Mouse (Mus musculus) MEL (cell line): Measurements from ENCODE around the gene B9d2. TPM values are rescaled to one million over a fixed set of nuclear protein-coding genes. Genes with fewer than 3 reads are reported as not detected.

Experiments
- DNase-seq: peaks from one replicate; pipeline ENCODE4 v3.0.0; 2011; ENCODE audit warnings: low read depth, low spot score
- H3K27ac ChIP-seq: 2 replicates; pipeline ENCODE4 v1.5.1; 2012; ENCODE audit warnings: low read depth, mild to moderate bottlenecking, control low read depth, low read length, moderate library complexity; ENCODE audit not compliant: control insufficient read depth
- H3K27me3 ChIP-seq, 2 experiments: fragments of 150-350 bp in 1 of 2; sonication (generic) in 1 of 2; 2 replicates each; pipeline ENCODE4 v1.6.1; 2012; ENCODE audit warnings: low read length in 2 of 2, mild to moderate bottlenecking in 2 of 2, improper control_type of control experiment in 1 of 2, moderate library complexity in 1 of 2; ENCODE audit not compliant: insufficient read depth in 2 of 2, control insufficient read depth in 1 of 2
- H3K36me3 ChIP-seq, 2 experiments: 2 replicates each; pipeline ENCODE4 v1.6.1; 2012 to 2014; ENCODE audit warnings: low read length in 2 of 2, improper control_type of control experiment in 1 of 2, inconsistent platforms in 1 of 2, mild to moderate bottlenecking in 1 of 2; ENCODE audit not compliant: insufficient read depth in 2 of 2, control insufficient read depth in 1 of 2
- H3K4me1 ChIP-seq, 2 experiments: fragments of 150-350 bp in 1 of 2; sonication (generic) in 1 of 2; 2 replicates each; pipeline ENCODE4 v1.6.1; 2012; ENCODE audit warnings: low read length in 2 of 2, improper control_type of control experiment in 1 of 2, mild to moderate bottlenecking in 1 of 2; ENCODE audit not compliant: insufficient read depth in 2 of 2, control insufficient read depth in 1 of 2
- H3K4me3 ChIP-seq, 2 experiments: fragments of 150-350 bp in 1 of 2; sonication (generic) in 1 of 2; 2 replicates each; pipeline ENCODE4 v1.5.1; 2012; ENCODE audit warnings: low read depth in 2 of 2, low read length in 2 of 2, mild to moderate bottlenecking in 2 of 2, moderate library complexity in 2 of 2, control low read depth in 1 of 2, improper control_type of control experiment in 1 of 2; ENCODE audit not compliant: control insufficient read depth in 1 of 2, insufficient read depth in 1 of 2
- H3K79me2 ChIP-seq: 2 replicates; pipeline ENCODE4 v1.6.1; 2012; ENCODE audit warnings: mild to moderate bottlenecking, low read length, moderate library complexity; ENCODE audit not compliant: control insufficient read depth, poor library complexity, insufficient read depth
- H3K9ac ChIP-seq: 2 replicates; pipeline ENCODE4 v1.6.1; 2012; ENCODE audit warnings: low read depth, mild to moderate bottlenecking, control low read depth, low read length, moderate library complexity; ENCODE audit not compliant: control insufficient read depth, poor library complexity, severe bottlenecking
- H3K9me3 ChIP-seq: fragments of 150-350 bp; sonication (generic); replicated peaks from 2 replicates; pipeline ENCODE4 v1.6.1; 2012; ENCODE audit warnings: mild to moderate bottlenecking, low read length, improper control_type of control experiment, moderate library complexity; ENCODE audit not compliant: insufficient read depth
- CHD2 ChIP-seq: IDR thresholded peaks from 2 replicates; pipeline ENCODE4 v1.6.1; 2011; ENCODE audit warnings: low read length, improper control_type of control experiment
- E2F4 ChIP-seq: IDR thresholded peaks from 2 replicates; pipeline ENCODE4 v1.6.1; 2011; ENCODE audit warnings: low read depth, low read length, improper control_type of control experiment, borderline replicate concordance
- ELF1 ChIP-seq: IDR thresholded peaks from 2 replicates; pipeline ENCODE4 v1.6.1; 2014; ENCODE audit warnings: low read depth, mild to moderate bottlenecking, inconsistent platforms, low read length, improper control_type of control experiment, moderate library complexity
- EP300 ChIP-seq, 2 experiments: IDR thresholded peaks; 2 replicates each; pipeline ENCODE4 v1.6.1; 2011; ENCODE audit warnings: improper control_type of control experiment in 2 of 2, low read length in 2 of 2, low read depth in 1 of 2, mild to moderate bottlenecking in 1 of 2
- GATA1 ChIP-seq: IDR thresholded peaks from 2 replicates; pipeline ENCODE4 v1.6.1; 2011; ENCODE audit warnings: low read depth, low read length, improper control_type of control experiment
- HCFC1 ChIP-seq: IDR thresholded peaks from 2 replicates; pipeline ENCODE4 v1.6.1; 2012; ENCODE audit warnings: low read depth, mild to moderate bottlenecking, inconsistent platforms, low read length, improper control_type of control experiment, moderate library complexity
- MAFK ChIP-seq: IDR thresholded peaks from 2 replicates; pipeline ENCODE4 v1.6.1; 2011; ENCODE audit warnings: low read depth, mild to moderate bottlenecking, low read length, improper control_type of control experiment, borderline replicate concordance
- MAX ChIP-seq: IDR thresholded peaks from 2 replicates; pipeline ENCODE4 v1.6.1; 2011; ENCODE audit warnings: low read length, improper control_type of control experiment
- MAZ ChIP-seq: IDR thresholded peaks from 2 replicates; pipeline ENCODE4 v1.6.1; 2012; ENCODE audit warnings: low read depth, mild to moderate bottlenecking, inconsistent platforms, low read length, improper control_type of control experiment
- MEF2A ChIP-seq: IDR thresholded peaks from 2 replicates; pipeline ENCODE4 v1.6.1; 2014; ENCODE audit warnings: low read depth, mild to moderate bottlenecking, inconsistent platforms, low read length, improper control_type of control experiment; ENCODE audit not compliant: poor library complexity, insufficient replicate concordance, severe bottlenecking; ENCODE audit errors: extremely low read depth
- MYB ChIP-seq: IDR thresholded peaks from 2 replicates; pipeline ENCODE4 v1.6.1; 2011; ENCODE audit warnings: mild to moderate bottlenecking, low read depth, low read length, improper control_type of control experiment
- MYC ChIP-seq: IDR thresholded peaks from 2 replicates; pipeline ENCODE4 v1.6.1; 2011; ENCODE audit warnings: low read depth, mild to moderate bottlenecking, low read length, improper control_type of control experiment, moderate library complexity
- NRF1 ChIP-seq: IDR thresholded peaks from 2 replicates; pipeline ENCODE4 v1.6.1; 2014; ENCODE audit warnings: low read depth, mild to moderate bottlenecking, inconsistent platforms, low read length, improper control_type of control experiment, moderate library complexity; ENCODE audit not compliant: poor library complexity, insufficient read depth, severe bottlenecking
- POLR2A ChIP-seq, 2 experiments: IDR thresholded peaks; 2 replicates each; pipeline ENCODE4 v1.6.1; 2011 to 2012; ENCODE audit warnings: low read length in 2 of 2, mild to moderate bottlenecking in 2 of 2, control low read depth in 1 of 2, improper control_type of control experiment in 1 of 2, low read depth in 1 of 2, moderate library complexity in 1 of 2; ENCODE audit not compliant: control insufficient read depth in 1 of 2, insufficient read depth in 1 of 2, poor library complexity in 1 of 2
- POLR2AphosphoS2 ChIP-seq: IDR thresholded peaks from 2 replicates; pipeline ENCODE4 v1.6.1; 2011; ENCODE audit warnings: low read length, improper control_type of control experiment
- POLR2AphosphoS5 ChIP-seq: IDR thresholded peaks from 2 replicates; pipeline ENCODE4 v1.6.1; 2012; ENCODE audit warnings: low read depth, borderline replicate concordance, mild to moderate bottlenecking, inconsistent platforms, low read length, moderate library complexity, mixed read lengths
- RAD21 ChIP-seq: IDR thresholded peaks from 2 replicates; pipeline ENCODE4 v1.6.1; 2011; ENCODE audit warnings: mild to moderate bottlenecking, low read depth, low read length, improper control_type of control experiment
- RCOR1 ChIP-seq: IDR thresholded peaks from 2 replicates; pipeline ENCODE4 v1.6.1; 2012; ENCODE audit warnings: low read depth, mild to moderate bottlenecking, inconsistent platforms, low read length, improper control_type of control experiment
- SIN3A ChIP-seq: IDR thresholded peaks from 2 replicates; pipeline ENCODE4 v1.6.1; 2012; ENCODE audit warnings: low read length, improper control_type of control experiment, inconsistent platforms
- TBP ChIP-seq: IDR thresholded peaks from 2 replicates; pipeline ENCODE4 v1.8.0; 2011; ENCODE audit warnings: low read depth, low read length, improper control_type of control experiment
- polyA plus RNA-seq, 2 experiments: library from polyadenylated mRNA; stranded (reverse) in 1 of 2; unstranded in 1 of 2; fragments of >175 nt in 1 of 2; fragments of >200 nt in 1 of 2; gene quantifications; 2 replicates each; pipeline versions ENCODE4 v1.2.1 to v1.2.4; 2012; ENCODE audit warnings: low replicate concordance in 2 of 2, low read depth in 1 of 2; ENCODE audit not compliant: insufficient read length in 2 of 2, insufficient read depth in 1 of 2, missing spikeins in 1 of 2
- total RNA-seq: library from RNA; depleted of rRNA; stranded (reverse); fragments of 300-350 nt; gene quantifications from 2 replicates; pipeline ENCODE4 v1.2.3, GENCODE M21; 2012

B9d2 gene
- total and polyA plus RNA-seq, 3 experiments: 70.4 to 108 TPM; not detected in 1

DNA sequence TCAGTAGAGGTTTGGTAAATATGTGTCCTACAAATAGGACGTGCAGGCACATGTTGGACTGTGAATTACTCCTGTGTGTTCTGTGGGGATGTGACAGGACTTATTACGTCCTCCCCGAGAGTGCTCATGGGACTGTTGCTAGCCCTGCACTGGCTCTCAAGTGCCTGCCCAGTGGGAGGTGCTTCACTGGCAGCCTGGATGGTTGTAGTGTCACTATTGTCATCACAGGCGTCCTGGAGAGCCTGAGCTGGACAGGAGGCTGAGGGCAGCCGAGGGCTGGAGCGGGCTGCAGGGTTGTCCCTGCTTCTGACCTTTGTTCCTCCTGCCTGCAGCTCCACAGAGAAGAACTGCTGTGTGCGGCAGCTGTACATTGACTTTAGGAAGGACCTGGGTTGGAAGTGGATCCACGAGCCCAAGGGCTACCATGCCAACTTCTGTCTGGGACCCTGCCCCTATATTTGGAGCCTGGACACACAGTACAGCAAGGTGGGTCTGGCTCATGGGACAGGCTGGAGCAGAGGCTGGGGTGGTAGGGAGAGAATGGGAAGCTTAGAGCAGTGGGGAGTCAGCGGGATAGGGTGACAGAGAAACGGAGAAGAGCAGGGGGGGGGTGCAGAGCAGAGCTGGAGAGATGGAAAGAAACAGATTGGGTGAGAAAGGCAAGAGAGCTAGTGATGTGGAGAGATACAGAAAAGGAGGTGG, 23.4 kb downstream of the B9d2 start:
- TF ChIP-seq MYB (no peak), POLR2AphosphoS2 (0 out of 2 replicates have a peak, but pooled peaks have one; percentile 59)
- Histone ChIP-seq H3K4me1 (peaks cover 0 to 2% of the 10 kb centered on the region in 2 experiments; a peak in 1 of 4 replicates), H3K27ac (no peak overlapping the region), H3K79me2 (peaks cover 11% of the 10 kb centered on the region; the same call in 1 of the 2 replicates), H3K27me3 (no peaks in the 10 kb centered on the region), H3K36me3 (peaks cover 17 to 24% of the 10 kb centered on the region in 2 experiments), H3K9me3 (no peaks in the 10 kb centered on the region), H3K9ac (no peak overlapping the region), H3K4me3 (no peak overlapping the region)
- DNase-seq: no peak

DNA sequence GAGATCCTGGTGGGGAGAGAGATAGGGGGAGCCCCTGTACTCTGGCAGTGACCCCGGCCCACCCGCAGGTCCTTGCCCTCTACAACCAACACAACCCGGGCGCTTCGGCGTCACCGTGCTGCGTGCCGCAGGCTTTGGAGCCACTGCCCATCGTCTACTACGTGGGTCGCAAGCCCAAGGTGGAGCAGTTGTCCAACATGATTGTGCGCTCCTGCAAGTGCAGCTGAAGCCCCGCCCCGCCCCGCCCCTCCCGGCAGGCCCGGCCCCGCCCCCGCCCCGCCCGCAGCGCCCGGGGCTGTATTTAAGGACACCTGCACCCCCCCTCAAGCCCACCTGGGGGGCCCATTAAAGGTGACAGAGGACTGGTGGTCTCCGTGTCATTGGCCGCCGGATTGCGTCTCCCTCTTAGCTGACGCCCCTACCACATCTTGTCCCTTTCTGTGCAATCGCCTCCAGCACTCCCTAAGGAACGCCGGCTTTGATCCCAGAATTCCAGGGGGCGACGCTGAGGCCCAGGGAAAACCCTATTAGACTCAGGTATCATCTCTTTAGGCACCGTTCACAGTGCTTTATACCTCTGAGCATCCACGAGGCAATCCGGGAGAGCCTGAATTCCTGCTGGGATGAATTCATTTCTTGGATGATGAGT, 24.3 kb downstream of the B9d2 start:
- no peak overlapping the region for H3K27ac ChIP-seq
- H3K4me3 ChIP-seq: no peak overlapping the region

DNA sequence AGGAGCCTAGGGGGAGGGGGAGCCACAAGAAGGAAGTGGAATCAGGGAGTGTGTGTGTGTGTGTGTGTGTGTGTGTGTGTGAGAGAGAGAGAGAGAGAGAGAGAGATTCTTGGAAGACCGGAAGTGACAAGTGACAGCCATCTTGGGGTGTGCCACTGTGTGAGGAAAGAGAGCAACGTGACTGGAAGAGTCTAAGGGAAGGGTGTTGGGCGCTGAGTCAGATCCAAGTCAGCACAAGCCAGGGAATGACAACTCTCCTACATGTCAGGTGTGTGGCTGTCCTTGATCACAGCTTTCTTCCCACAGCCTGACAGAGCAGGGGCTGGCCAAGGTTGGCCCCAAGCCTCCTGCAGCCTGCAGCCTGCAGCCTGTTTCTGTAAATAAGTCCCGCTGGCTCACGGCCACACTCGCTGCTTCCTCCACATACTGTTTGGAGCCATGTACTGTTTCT, 25.2 kb downstream of the B9d2 start:
- peaks cover 13 to 17% of the 10 kb centered on the region in 2 experiments for H3K36me3 ChIP-seq
- peaks cover 5% of the 10 kb centered on the region; the same call in 1 of the 2 replicates for H3K79me2 ChIP-seq
- no peak overlapping the region for H3K9ac ChIP-seq
- no peak overlapping the region for H3K27ac ChIP-seq
- peaks cover 0 to 2% of the 10 kb centered on the region in 2 experiments; a peak in 1 of 4 replicates for H3K4me1 ChIP-seq
- H3K4me3 ChIP-seq: no peak overlapping the region
- no peak for DNase-seq
- no peaks in the 10 kb centered on the region for H3K27me3 ChIP-seq
- TF ChIP-seq E2F4 (no peak), GATA1 (no peak), NRF1 (no peak), POLR2AphosphoS5 (no peak), TBP (no peak), MAFK (no peak), MAX (no peak), ELF1 (no peak), MEF2A (no peak), MAZ (no peak), RCOR1 (no peak), CHD2 (no peak), MYC (no peak), SIN3A (no peak), HCFC1 (no peak), RAD21 (no peak), POLR2A (IDR thresholded peaks at IDR 0.05; ENCODE audit: control insufficient read depth in 1 of 2, insufficient read depth in 1 of 2, low read depth in 1 of 2, low read length in 2 of 2, poor library complexity in 1 of 2) (no peak)
- no peaks in the 10 kb centered on the region for H3K9me3 ChIP-seq

More for the DNA sequence above, 24.3 kb downstream of the B9d2 start:
- TF ChIP-seq POLR2A (IDR thresholded peaks at IDR 0.05; ENCODE audit: control insufficient read depth in 1 of 2, insufficient read depth in 1 of 2, low read depth in 1 of 2, low read length in 2 of 2, poor library complexity in 1 of 2) (peak in 1 of 2 experiments; percentile 49; a peak in 2 of 4 replicates), EP300 (IDR thresholded peaks at IDR 0.05; ENCODE audit: low read depth in 1 of 2, low read length in 2 of 2) (no peak)
- TF ChIP-seq, all 39 proteins: peak for 1
- Histone ChIP-seq H3K27me3 (no peaks in the 10 kb centered on the region), H3K9me3 (no peaks in the 10 kb centered on the region), H3K9ac (no peak overlapping the region), H3K4me1 (peaks cover 0 to 2% of the 10 kb centered on the region in 2 experiments; a peak in 1 of 4 replicates), H3K79me2 (peaks cover 9% of the 10 kb centered on the region; the same call in 1 of the 2 replicates), H3K36me3 (peaks cover 17% of the 10 kb centered on the region in 2 experiments)
- peak; percentile 27 for DNase-seq
